Mouse (Mus musculus): ENCODE data around the gene Smyd3.

GRCm38 (mm10) chr1:179137145-179137477, 380.7 kb downstream of the Smyd3 start:
- no peak for TF ChIP-seq CTCF (IDR thresholded peaks at IDR 0.05; ENCODE audit: insufficient read depth, low read depth, low read length)
- no peak for TF ChIP-seq POLR2A (IDR thresholded peaks at IDR 0.05; ENCODE audit: insufficient read depth, low read depth, low read length)

Data from olfactory bulb, adult 2 months (tissue).